Mouse (Mus musculus) forebrain, embryonic 16.5 days (tissue): Measurements from ENCODE around the gene Idh3b. TPM values are rescaled to one million over a fixed set of nuclear protein-coding genes. Genes with fewer than 3 reads are reported as not detected.

Experiments
- ATAC-seq: fragments of 200-750 bp; cut with Nextera tagmentation; 2 replicates; pipeline ENCODE4 v1.8.0; 2017; ENCODE audit warnings: mild to moderate bottlenecking, moderate library complexity
- H3K27ac ChIP-seq: fragments of 300-500 bp; sonication (generic); 2 replicates; pipeline ENCODE4 v1.5.1; 2014; ENCODE audit warnings: low read length, control low read depth
- H3K27me3 ChIP-seq: fragments of 300-500 bp; sonication (generic); replicated peaks from 2 replicates; pipeline ENCODE4 v1.6.1; 2014; ENCODE audit warnings: low read length; ENCODE audit not compliant: control insufficient read depth, insufficient read depth
- H3K36me3 ChIP-seq: fragments of 300-500 bp; sonication (generic); 2 replicates; pipeline ENCODE4 v1.6.1; 2014; ENCODE audit not compliant: control insufficient read depth, insufficient read depth
- H3K4me1 ChIP-seq: fragments of 300-500 bp; sonication (generic); replicated peaks from 2 replicates; pipeline ENCODE4 v1.6.1; 2014; ENCODE audit warnings: low read length; ENCODE audit not compliant: control insufficient read depth, insufficient read depth
- H3K4me2 ChIP-seq: fragments of 300-500 bp; sonication (generic); 2 replicates; pipeline ENCODE4 v1.6.1; 2014; ENCODE audit warnings: mild to moderate bottlenecking, low read length, control low read depth
- H3K4me3 ChIP-seq: fragments of 300-500 bp; sonication (generic); replicated peaks from 2 replicates; pipeline ENCODE4 v1.5.1; 2014; ENCODE audit warnings: mild to moderate bottlenecking, low read length, control low read depth
- H3K9ac ChIP-seq: fragments of 300-500 bp; sonication (generic); replicated peaks from 2 replicates; pipeline ENCODE4 v1.6.1; 2014; ENCODE audit warnings: low read depth, low read length, control low read depth
- H3K9me3 ChIP-seq: fragments of 300-500 bp; sonication (generic); 2 replicates; pipeline ENCODE4 v1.6.1; 2016; ENCODE audit warnings: low read length; ENCODE audit not compliant: control insufficient read depth
- WGBS: fragments of 180-500 bp; shearing (Covaris S2); extraction: QIAGEN DNeasy Blood & Tissue Kit; methylation state at CpG from one replicate; pipeline ENCODE4 v1.1.7; 2014; 5-methylcytosine and 5-hydroxymethylcytosine counted together
- polyA plus RNA-seq: library from polyadenylated mRNA; unstranded; fragments of >200 nt; fragmentation: Nextera tagmentation; extraction: Ambion mirVana; gene quantifications from 2 replicates; pipeline ENCODE4 v1.2.1, GENCODE M21; 2015

The Idh3b gene
- polyA plus RNA-seq, 1 experiment from 2014 or later, result 179 TPM

DNA sequence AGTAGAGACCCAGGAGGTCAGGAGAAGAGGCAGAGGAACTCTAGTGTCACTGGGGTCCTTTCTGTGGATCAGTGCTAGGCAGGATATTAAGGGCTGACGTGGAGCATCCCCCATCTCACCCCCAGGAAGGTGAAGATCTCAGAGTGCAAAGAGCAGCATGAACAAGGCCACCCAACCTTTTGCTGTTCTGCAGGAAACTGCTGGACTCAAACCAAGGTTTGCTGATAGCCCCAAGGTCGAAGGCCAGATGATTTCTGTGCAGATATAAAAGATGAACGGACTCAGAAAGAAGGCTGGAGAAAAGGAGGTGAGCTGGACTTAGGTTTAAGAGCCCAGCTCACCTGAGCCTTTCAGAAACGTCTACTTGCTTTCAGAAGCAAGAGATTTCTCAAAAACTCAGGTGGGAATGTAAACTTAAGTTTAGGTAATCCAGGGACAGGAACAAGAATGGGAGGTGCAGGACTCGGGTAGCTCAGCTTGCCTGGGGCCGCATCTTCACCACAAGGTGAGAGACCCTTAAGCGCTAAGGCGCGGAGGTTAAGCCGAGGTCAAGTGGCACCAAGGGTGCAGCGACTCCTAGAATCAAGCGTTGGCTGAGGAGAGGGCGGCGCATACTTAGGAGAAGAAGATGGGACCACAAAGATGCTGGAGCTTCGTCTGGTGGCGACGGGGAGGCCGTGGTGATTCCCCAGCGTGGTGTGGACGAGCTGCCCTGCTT lies 10.0 kb upstream of the Idh3b start:
- Histone ChIP-seq H3K27me3 (no peaks in the 10 kb centered on the region), H3K4me2 (peak overlapping the region; percentile 69), H3K36me3 (no peaks in the 10 kb centered on the region), H3K27ac (peak overlapping the region; percentile 65; the same call in 1 of the 2 replicates), H3K9me3 (no peaks in the 10 kb centered on the region), H3K9ac (peak overlapping the region; percentile 87), H3K4me1 (peaks cover 20% of the 10 kb centered on the region), H3K4me3 (peak overlapping the region; percentile 70)
- 9% methylated on average over 20 of the region's 20 CpGs for WGBS
- no peak for ATAC-seq

- no peak overlapping the region for H3K4me3 ChIP-seq
- no peak overlapping the region for H3K27ac ChIP-seq
- H3K9me3 ChIP-seq, result no peaks in the 10 kb centered on the region
- peak; percentile 23; the same call in 1 of the 2 replicates for ATAC-seq
- H3K27me3 ChIP-seq, result no peaks in the 10 kb centered on the region
- no peaks in the 10 kb centered on the region for H3K36me3 ChIP-seq
- no peak overlapping the region for H3K4me2 ChIP-seq
- H3K4me1 ChIP-seq, result peaks cover 20% of the 10 kb centered on the region
- H3K9ac ChIP-seq, result no peak overlapping the region
- WGBS, result 13% methylated on average over 4 of the region's 4 CpGs
Measured at GRCm38 (mm10) chr2:130293486-130293885, 9.1 kb upstream of the Idh3b start.

- Histone ChIP-seq H3K4me2 (no peak overlapping the region), H3K9ac (no peak overlapping the region), H3K9me3 (no peaks in the 10 kb centered on the region), H3K36me3 (no peaks in the 10 kb centered on the region), H3K27ac (no peak overlapping the region), H3K4me1 (peaks cover 20% of the 10 kb centered on the region), H3K27me3 (no peaks in the 10 kb centered on the region), H3K4me3 (no peak overlapping the region)
- 55% methylated on average over 3 of the region's 3 CpGs for WGBS
- ATAC-seq, result no peak
Measured at GRCm38 (mm10) chr2:130293009-130293408, 8.7 kb upstream of the Idh3b start.

- no peaks in the 10 kb centered on the region for H3K36me3 ChIP-seq
- H3K9ac ChIP-seq, result no peak overlapping the region
- no peak overlapping the region for H3K4me2 ChIP-seq
- no peaks in the 10 kb centered on the region for H3K9me3 ChIP-seq
- no peak overlapping the region for H3K4me3 ChIP-seq
- no peak overlapping the region for H3K27ac ChIP-seq
- H3K27me3 ChIP-seq, result no peaks in the 10 kb centered on the region
- WGBS, result 14% methylated on average over 8 of the region's 8 CpGs
- ATAC-seq, result peak; percentile 49; the same call in 1 of the 2 replicates
- peaks cover 10% of the 10 kb centered on the region for H3K4me1 ChIP-seq
Measured at GRCm38 (mm10) chr2:130291434-130291833, 7.1 kb upstream of the Idh3b start.

- 71% methylated on average over 4 of the region's 4 CpGs for WGBS
- Histone ChIP-seq H3K9me3 (no peaks in the 10 kb centered on the region), H3K4me3 (no peak overlapping the region), H3K9ac (no peak overlapping the region), H3K27ac (no peak overlapping the region), H3K4me1 (peaks cover 4% of the 10 kb centered on the region), H3K4me2 (no peak overlapping the region), H3K27me3 (no peaks in the 10 kb centered on the region), H3K36me3 (no peaks in the 10 kb centered on the region)
- ATAC-seq, result no peak
Measured at GRCm38 (mm10) chr2:130289086-130289485, 4.7 kb upstream of the Idh3b start.

- no peak for ATAC-seq
- Histone ChIP-seq H3K4me2 (no peak overlapping the region), H3K27me3 (no peaks in the 10 kb centered on the region), H3K27ac (no peak overlapping the region), H3K9ac (no peak overlapping the region), H3K36me3 (peaks cover 39% of the 10 kb centered on the region), H3K4me1 (peaks cover 25% of the 10 kb centered on the region), H3K9me3 (no peaks in the 10 kb centered on the region), H3K4me3 (no peak overlapping the region)
- 48% methylated on average over 4 of the region's 4 CpGs for WGBS
Measured at GRCm38 (mm10) chr2:130280818-130281217, 3.5 kb downstream of the Idh3b start.

- no peak for ATAC-seq
- Histone ChIP-seq H3K4me2 (no peak overlapping the region), H3K4me1 (peaks cover 31% of the 10 kb centered on the region), H3K9me3 (no peaks in the 10 kb centered on the region), H3K4me3 (no peak overlapping the region), H3K27ac (no peak overlapping the region), H3K36me3 (peaks cover 42% of the 10 kb centered on the region), H3K9ac (no peak overlapping the region), H3K27me3 (no peaks in the 10 kb centered on the region)
- 62% methylated on average over 7 of the region's 7 CpGs for WGBS
Measured at GRCm38 (mm10) chr2:130280224-130280623, 4.1 kb downstream of the Idh3b start.

- WGBS, result 38% methylated on average over 8 of the region's 8 CpGs
- Histone ChIP-seq H3K4me1 (peaks cover 30% of the 10 kb centered on the region), H3K9ac (no peak overlapping the region), H3K27me3 (no peaks in the 10 kb centered on the region), H3K4me2 (no peak overlapping the region), H3K36me3 (peaks cover 42% of the 10 kb centered on the region), H3K9me3 (no peaks in the 10 kb centered on the region), H3K27ac (no peak overlapping the region), H3K4me3 (no peak overlapping the region)
- ATAC-seq, result no peak
Measured at GRCm38 (mm10) chr2:130279600-130280091, 4.7 kb downstream of the Idh3b start.

DNA sequence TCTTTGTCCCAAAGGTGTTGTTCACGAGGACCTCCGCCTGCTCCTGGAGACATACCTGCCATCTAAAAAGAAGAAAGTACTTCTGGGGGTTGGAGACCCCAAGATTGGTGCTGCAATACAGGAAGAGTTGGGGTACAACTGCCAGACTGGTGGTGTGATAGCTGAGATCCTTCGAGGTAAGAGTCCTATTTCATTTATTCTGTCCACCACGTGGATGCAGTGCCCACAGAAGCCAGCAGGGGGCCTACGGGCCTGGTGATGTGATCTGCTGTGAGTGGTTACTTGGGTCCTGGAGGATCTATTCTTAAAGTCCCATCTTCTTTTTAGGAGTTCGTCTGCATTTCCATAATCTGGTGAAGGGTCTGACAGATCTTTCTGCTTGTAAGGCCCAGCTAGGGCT lies 8.7 kb downstream of the Idh3b start:
- H3K4me3 ChIP-seq, result peak overlapping the region; percentile 99
- no peaks in the 10 kb centered on the region for H3K9me3 ChIP-seq
- peaks cover 23% of the 10 kb centered on the region for H3K4me1 ChIP-seq
- no peaks in the 10 kb centered on the region for H3K27me3 ChIP-seq
- peak overlapping the region; percentile 83 for H3K4me2 ChIP-seq
- no peak overlapping the region for H3K9ac ChIP-seq
- H3K27ac ChIP-seq, result no peak overlapping the region
- no peak for ATAC-seq
- H3K36me3 ChIP-seq, result peaks cover 37% of the 10 kb centered on the region
- WGBS, result 39% methylated on average over 6 of the region's 6 CpGs
